Mouse (Mus musculus): ENCODE data around the gene Utrn. TPM values are rescaled to one million over a fixed set of nuclear protein-coding genes. Genes with fewer than 3 reads are reported as not detected.

Utrn gene
- polyA plus RNA-seq, 1 experiment: 33.5 TPM

- 49% methylated on average over 3 of the region's 3 CpGs for WGBS
- no peak for TF ChIP-seq CTCF (IDR thresholded peaks at IDR 0.05; ENCODE audit: borderline replicate concordance, insufficient read depth, low read depth, low read length)
- no peak for TF ChIP-seq POLR2A (IDR thresholded peaks at IDR 0.05; ENCODE audit: borderline replicate concordance, insufficient read depth, low read length)
- Histone ChIP-seq H3K4me3 (replicated peaks; ENCODE audit: insufficient read depth, low read depth, low read length) (no peak overlapping the region), H3K27ac (ENCODE audit: insufficient read depth, low read length) (no peak overlapping the region), H3K4me1 (ENCODE audit: control insufficient read depth, insufficient read depth, low read length) (no peaks in the 10 kb centered on the region), H3K27me3 (ENCODE audit: control insufficient read depth, insufficient read depth, low read length) (no peaks in the 10 kb centered on the region)
- DNase-seq: no peak
Measured at GRCm38 (mm10) chr10:12377727-12378126, 491.4 kb downstream of the Utrn start.

DNA sequence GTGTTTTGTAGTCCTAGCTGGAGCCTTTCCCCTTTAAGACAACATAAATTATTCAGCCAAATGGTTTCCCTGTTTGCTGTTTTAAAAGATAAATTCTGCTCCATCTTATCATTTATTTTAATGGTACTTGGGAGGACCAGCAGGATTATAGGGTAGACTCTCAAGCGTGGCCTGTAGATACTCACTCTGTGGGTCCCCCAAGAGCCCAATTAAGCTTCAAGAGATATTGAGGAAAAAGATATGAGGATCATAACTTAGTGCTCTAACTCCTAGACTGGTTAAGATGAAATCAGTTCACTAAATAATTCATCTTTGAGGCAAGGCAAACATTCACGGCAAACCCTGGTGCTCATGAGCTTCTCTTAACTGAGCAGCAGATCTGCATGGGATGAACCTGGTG is 493.1 kb downstream of the Utrn start:
- Histone ChIP-seq H3K27me3 (ENCODE audit: control insufficient read depth, insufficient read depth, low read length) (no peaks in the 10 kb centered on the region), H3K27ac (ENCODE audit: insufficient read depth, low read length) (no peak overlapping the region), H3K4me3 (replicated peaks; ENCODE audit: insufficient read depth, low read depth, low read length) (no peak overlapping the region), H3K4me1 (ENCODE audit: control insufficient read depth, insufficient read depth, low read length) (no peaks in the 10 kb centered on the region)
- 87% methylated on average over 2 of the region's 2 CpGs for WGBS
- DNase-seq: no peak
- TF ChIP-seq CTCF (IDR thresholded peaks at IDR 0.05; ENCODE audit: borderline replicate concordance, insufficient read depth, low read depth, low read length) (no peak), POLR2A (IDR thresholded peaks at IDR 0.05; ENCODE audit: borderline replicate concordance, insufficient read depth, low read length) (no peak)

DNA sequence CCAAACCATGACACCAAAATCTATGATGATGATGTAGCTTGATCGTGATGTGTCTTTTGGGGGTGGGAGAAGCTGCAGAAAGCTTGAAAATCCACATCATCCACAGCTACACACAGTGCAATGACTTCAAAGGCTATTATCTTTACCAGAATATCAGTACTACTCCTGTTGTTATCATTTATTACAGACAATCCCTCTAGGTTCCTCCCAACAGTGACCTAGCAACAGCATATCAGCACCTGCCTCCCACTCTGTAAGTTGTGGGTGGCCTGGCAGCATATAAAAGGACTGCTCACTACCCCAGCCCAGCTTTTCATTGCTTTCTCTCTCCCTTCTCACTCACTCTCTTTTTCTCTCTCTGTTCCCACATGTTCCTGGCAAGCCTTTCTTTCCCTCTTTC is 494.4 kb downstream of the Utrn start:
- TF ChIP-seq CTCF (IDR thresholded peaks at IDR 0.05; ENCODE audit: borderline replicate concordance, insufficient read depth, low read depth, low read length): no peak
- no peak for TF ChIP-seq POLR2A (IDR thresholded peaks at IDR 0.05; ENCODE audit: borderline replicate concordance, insufficient read depth, low read length)
- no peak overlapping the region for H3K27ac ChIP-seq (ENCODE audit: insufficient read depth, low read length)
- WGBS: 91% methylated on average over 1 of the region's 1 CpGs
- H3K4me1 ChIP-seq (ENCODE audit: control insufficient read depth, insufficient read depth, low read length): no peaks in the 10 kb centered on the region
- DNase-seq: no peak
- no peaks in the 10 kb centered on the region for H3K27me3 ChIP-seq (ENCODE audit: control insufficient read depth, insufficient read depth, low read length)
- no peak overlapping the region for H3K4me3 ChIP-seq (replicated peaks; ENCODE audit: insufficient read depth, low read depth, low read length)

DNA sequence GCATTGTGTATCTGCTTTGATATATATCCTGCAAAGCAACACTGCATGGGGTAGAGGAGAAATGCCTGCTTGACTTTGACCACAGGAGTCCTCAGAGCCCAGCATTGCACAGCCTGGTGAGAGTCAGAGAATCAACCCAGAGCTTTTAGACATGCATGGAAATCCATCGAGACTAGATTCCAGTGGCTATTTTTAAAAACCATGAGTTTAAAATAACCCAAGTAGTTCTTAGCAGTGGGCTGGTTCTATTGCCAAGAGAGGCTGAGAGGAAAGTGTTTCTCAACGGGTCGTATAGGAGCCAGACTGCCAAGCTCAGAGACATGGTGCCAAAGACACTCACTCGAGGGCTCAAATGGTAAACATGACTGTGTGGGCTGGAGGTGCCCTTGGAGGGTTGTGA is 514.6 kb downstream of the Utrn start:
- no peaks in the 10 kb centered on the region for H3K4me1 ChIP-seq (ENCODE audit: control insufficient read depth, insufficient read depth, low read length)
- WGBS: 14% methylated on average over 4 of the region's 4 CpGs
- no peak for DNase-seq
- H3K4me3 ChIP-seq (replicated peaks; ENCODE audit: insufficient read depth, low read depth, low read length): no peak overlapping the region
- H3K27ac ChIP-seq (ENCODE audit: insufficient read depth, low read length): no peak overlapping the region
- TF ChIP-seq POLR2A (IDR thresholded peaks at IDR 0.05; ENCODE audit: borderline replicate concordance, insufficient read depth, low read length) (no peak), CTCF (IDR thresholded peaks at IDR 0.05; ENCODE audit: borderline replicate concordance, insufficient read depth, low read depth, low read length) (no peak)
- H3K27me3 ChIP-seq (ENCODE audit: control insufficient read depth, insufficient read depth, low read length): no peaks in the 10 kb centered on the region

- Histone ChIP-seq H3K4me1 (ENCODE audit: control insufficient read depth, insufficient read depth, low read length) (no peaks in the 10 kb centered on the region), H3K27ac (ENCODE audit: insufficient read depth, low read length) (no peak overlapping the region), H3K4me3 (replicated peaks; ENCODE audit: insufficient read depth, low read depth, low read length) (no peak overlapping the region), H3K27me3 (ENCODE audit: control insufficient read depth, insufficient read depth, low read length) (no peaks in the 10 kb centered on the region)
- 35% methylated on average over 5 of the region's 5 CpGs for WGBS
- TF ChIP-seq POLR2A (IDR thresholded peaks at IDR 0.05; ENCODE audit: borderline replicate concordance, insufficient read depth, low read length) (no peak), CTCF (IDR thresholded peaks at IDR 0.05; ENCODE audit: borderline replicate concordance, insufficient read depth, low read depth, low read length) (no peak)
- no peak for DNase-seq
Measured at GRCm38 (mm10) chr10:12354106-12354505, 515.1 kb downstream of the Utrn start.

GRCm38 (mm10) chr10:12339704-12340558 is 529.2 kb downstream of the Utrn start:
- no peaks in the 10 kb centered on the region for H3K4me1 ChIP-seq (ENCODE audit: control insufficient read depth, insufficient read depth, low read length)
- 82% methylated on average over 10 of the region's 10 CpGs for WGBS
- H3K27ac ChIP-seq (ENCODE audit: insufficient read depth, low read length): no peak overlapping the region
- H3K27me3 ChIP-seq (ENCODE audit: control insufficient read depth, insufficient read depth, low read length): no peaks in the 10 kb centered on the region
- no peak overlapping the region for H3K4me3 ChIP-seq (replicated peaks; ENCODE audit: insufficient read depth, low read depth, low read length)
- no peak for DNase-seq
- TF ChIP-seq CTCF (IDR thresholded peaks at IDR 0.05; ENCODE audit: borderline replicate concordance, insufficient read depth, low read depth, low read length) (no peak), POLR2A (IDR thresholded peaks at IDR 0.05; ENCODE audit: borderline replicate concordance, insufficient read depth, low read length) (no peak)

DNA sequence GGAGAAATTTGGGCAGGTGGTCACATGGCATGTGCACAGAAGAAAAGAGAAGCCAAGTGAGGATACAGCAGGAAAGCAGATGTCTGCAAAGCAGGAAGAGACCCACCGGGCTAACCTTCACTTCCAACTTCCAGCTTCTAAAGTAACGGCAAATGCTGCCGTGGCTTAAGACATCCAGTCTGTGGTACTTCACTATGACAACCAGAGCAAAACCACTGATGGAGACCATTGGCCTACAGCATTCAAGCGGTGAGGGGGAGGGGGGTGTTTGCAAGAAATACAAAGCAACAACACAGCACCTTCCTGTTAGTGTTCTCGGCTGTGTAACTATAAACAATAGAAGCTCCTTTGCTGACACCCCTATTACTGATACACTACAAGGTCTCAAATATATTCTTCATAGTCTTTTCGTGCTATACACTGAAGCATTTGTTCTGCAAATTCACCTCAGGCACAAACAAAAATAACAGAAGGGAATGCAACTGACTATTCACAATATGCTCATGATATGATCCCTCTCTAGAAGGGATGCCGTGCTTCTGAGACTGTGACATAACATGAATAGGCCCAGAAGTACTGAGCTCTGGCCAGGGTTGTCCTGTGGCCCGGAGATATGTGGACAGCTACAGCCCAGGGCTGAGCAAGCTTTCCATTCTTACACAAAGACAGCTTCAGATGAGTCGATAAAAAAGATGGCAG is 530.0 kb downstream of the Utrn start:
- no peak for DNase-seq

More for the DNA sequence above, 530.0 kb downstream of the Utrn start:
- Histone ChIP-seq H3K4me3 (replicated peaks; ENCODE audit: insufficient read depth, low read depth, low read length) (no peak overlapping the region), H3K27me3 (ENCODE audit: control insufficient read depth, insufficient read depth, low read length) (no peaks in the 10 kb centered on the region), H3K4me1 (ENCODE audit: control insufficient read depth, insufficient read depth, low read length) (no peaks in the 10 kb centered on the region), H3K27ac (ENCODE audit: insufficient read depth, low read length) (no peak overlapping the region)
- 53% methylated on average over 9 of the region's 9 CpGs for WGBS
- TF ChIP-seq CTCF (IDR thresholded peaks at IDR 0.05; ENCODE audit: borderline replicate concordance, insufficient read depth, low read depth, low read length) (no peak), POLR2A (IDR thresholded peaks at IDR 0.05; ENCODE audit: borderline replicate concordance, insufficient read depth, low read length) (no peak)

Other genes with a start within 250 kb of the Utrn start
- gene Stx11, start 94.9 kb upstream of the Utrn start, polyA plus RNA-seq (2012; rRNA removed): 0.10 and 0.11 TPM in 2 replicates
- 19.1 and 21.2 TPM in 2 replicates for gene Sf3b5, start 136.0 kb upstream of the Utrn start, polyA plus RNA-seq (2012; rRNA removed)
- 12.7 and 13.6 TPM in 2 replicates for gene Plagl1, start 191.1 kb upstream of the Utrn start, polyA plus RNA-seq (2012; rRNA removed)